Mouse (Mus musculus) G1E-ER4 (cell line): Measurements from ENCODE around the gene Trim42. TPM values are rescaled to one million over a fixed set of nuclear protein-coding genes. Genes with fewer than 3 reads are reported as not detected.

ENCODE experiments used
- GATA1 ChIP-seq: IDR thresholded peaks from one replicate; pipeline ENCODE4 v1.8.0; 2012; ENCODE audit warnings: low read length, inconsistent platforms
- polyA plus RNA-seq: library from polyadenylated mRNA; stranded (reverse); fragments of >175 nt; gene quantifications from 2 replicates; pipeline ENCODE4 v1.2.3, GENCODE M21; 2012

Trim42 gene
- not detected in 2 replicates for polyA plus RNA-seq

DNA sequence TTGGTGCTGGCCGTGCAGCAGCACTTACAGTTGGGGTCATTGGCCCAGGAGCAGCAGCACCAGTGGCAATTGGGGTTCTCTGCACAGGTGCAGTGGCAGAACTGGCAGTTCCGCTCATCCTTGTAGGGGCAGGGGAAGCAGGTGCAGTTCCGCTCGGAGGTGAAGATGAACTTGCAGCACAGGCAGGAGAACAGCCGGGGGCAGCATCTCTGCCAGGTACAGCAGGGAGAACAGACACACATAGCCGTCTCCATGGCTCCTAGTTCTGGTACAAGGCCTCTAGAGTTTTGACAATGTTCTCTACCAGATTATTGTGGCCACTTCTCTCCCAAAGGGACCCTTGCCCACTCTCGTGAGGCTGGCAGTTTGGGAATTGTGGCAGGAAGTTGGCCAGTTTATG lies at the start of gene Trim42:
Trim42 (minus strand) TSS at position 368 of the 400 bp plus-strand sequence.
- no peak for TF ChIP-seq GATA1

DNA sequence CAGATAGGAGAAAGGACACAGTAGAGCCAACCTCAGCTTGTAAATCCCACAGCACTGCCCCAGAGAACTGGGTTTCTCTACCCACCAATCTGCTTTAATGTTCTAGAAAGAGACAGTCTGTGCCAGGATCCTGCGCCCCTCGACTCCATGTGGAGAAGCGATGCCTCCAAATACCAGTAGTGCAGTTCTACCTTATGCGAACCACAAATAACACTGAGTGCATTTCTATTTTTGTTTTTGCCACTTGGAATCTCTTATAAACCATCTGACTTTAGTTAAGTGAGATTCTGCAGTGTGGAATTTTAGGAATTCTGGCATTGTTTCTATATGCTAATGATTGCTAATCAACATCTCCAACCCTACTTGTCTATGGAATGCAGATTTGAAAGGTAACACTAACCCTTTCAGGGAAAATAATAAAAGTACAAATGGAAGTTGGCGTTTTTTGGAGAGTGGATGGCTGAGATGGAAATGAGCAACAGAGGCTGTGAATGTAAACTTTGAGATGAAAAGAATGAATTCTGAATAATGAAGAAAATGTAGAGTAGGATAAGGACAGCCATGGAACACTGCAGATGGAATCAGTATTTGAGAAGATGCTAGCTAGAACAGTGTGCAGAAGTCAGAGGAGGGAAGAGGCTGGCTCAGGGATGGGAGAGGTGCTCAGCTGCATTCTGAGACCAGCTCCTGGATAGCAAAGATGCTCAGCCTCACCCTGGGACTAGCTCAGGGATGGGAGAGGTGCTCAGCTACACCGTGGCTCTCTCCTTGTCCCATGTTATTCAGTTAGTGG lies 45.3 kb upstream of the Trim42 start:
- TF ChIP-seq GATA1 = no peak

DNA sequence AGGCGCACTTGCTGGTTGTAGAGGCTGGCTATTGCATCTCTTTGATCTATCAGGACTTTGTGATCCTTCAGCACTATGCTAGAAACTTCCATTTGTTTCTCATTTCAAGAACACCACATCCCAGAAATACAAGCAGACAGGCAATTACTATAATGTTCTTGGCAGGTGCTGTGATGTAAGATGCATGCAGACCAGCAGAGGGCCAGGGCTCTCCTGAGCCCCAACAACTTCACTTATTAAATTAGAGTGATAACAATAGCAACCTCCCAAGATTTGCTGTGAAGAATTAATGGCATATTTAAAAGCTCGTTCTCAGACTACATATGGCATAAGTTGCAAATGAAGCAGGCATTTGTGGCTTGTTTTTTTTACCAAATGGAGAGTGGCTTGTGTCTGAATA lies 38.4 kb upstream of the Trim42 start:
- no peak for TF ChIP-seq GATA1

DNA sequence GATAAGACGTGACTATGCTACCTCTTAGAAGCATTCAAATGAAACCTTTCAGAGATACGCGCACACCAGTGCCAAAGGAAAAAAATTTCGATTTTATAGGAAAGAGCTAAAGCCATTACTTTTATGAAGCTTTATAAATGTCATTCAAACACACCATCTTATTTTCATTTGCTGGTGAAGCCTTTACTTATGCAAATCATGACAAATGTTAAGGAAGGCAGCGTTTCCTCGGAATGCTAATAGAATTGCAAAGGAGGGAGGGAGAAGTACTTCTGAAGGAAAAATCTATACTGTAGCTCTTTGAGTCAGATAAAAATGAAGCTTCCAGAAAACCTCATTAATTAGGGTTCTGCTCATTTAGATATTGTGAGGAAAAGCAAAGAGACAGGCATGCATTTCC lies 13.3 kb downstream of the Trim42 start:
- no peak for TF ChIP-seq GATA1

DNA sequence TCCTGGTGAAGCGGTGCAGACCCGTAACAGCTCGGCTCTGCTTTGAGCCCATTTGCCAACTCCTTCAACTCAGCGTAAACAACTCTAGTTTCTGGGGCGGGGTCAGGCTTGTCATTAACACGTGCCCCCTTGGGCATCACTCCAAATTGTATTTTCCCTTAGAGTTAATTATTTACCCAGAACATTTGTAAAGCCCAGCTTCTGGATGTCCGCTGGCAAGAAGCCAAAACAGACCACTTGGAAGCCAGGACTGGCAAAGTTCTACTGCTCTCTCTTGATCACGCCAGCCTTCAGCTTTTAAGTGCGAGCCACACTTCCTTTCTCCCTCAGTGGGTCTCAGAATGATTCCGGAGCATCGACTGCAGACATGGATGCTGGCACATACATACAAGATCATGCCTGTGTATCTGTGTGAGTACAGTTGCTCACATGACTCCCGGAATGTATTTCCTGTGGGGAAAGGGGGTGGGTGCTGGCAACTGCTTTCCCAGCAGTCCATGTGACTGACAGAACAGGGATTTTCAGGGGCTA lies 24.9 kb downstream of the Trim42 start:
- TF ChIP-seq GATA1 = no peak

DNA sequence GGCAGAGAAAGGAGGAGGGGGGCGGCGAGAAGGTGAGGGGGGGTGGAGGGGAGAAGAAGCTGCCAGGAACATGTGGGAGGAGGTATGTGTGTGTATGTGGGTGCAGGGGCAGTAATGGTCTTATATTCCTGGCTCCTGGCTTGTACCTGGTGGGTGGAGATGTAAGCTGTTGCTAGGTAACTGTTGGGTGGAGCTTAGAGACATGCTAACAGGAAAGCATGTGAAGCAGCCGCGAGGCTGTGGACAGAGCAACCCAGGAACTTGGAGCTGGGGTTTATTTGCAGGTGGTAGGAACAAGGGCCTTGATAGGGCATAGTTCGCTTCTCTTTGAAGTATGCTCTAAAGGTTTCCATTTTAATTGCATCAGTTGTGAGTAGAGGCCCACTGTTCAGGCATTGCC lies 28.0 kb downstream of the Trim42 start:
- no peak for TF ChIP-seq GATA1

DNA sequence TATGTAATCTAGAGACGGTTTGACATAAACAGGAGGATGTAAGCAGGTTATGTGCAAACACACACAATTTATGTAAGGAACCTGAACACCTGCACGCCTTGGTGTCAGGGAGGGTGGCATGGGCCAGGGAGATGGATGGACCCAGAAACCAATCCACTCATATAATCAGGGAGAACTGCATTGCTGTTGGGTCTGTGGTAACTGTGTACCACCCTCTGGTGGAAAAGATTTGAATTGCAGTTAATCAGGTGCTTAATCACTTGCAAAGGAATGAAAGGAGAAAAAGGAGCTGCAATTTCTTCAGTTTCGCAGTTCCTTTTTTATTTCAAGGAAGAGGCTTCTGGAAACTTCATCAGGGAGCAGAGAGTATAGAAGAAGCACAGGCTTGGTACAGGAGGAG lies 46.9 kb downstream of the Trim42 start:
- TF ChIP-seq GATA1 = no peak

DNA sequence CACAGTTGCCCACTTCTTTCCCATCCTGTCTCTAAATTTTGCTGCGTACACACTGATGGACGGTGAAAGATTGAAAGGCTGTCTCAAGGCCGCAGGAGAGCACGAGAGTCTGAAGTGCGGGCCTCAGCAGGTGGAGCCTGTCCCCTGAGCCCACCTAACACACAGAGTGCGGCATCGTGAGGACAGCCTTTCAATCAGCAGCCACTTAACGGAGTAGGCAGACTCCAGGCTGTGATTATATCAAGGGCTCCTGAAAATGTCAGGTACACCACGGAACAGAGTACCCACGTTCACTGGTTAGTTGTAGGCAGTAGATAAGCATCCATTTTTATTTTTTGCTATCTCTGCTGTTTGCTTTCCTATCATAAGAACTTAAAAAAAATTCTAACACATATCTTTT lies 47.6 kb downstream of the Trim42 start:
- no peak for TF ChIP-seq GATA1

DNA sequence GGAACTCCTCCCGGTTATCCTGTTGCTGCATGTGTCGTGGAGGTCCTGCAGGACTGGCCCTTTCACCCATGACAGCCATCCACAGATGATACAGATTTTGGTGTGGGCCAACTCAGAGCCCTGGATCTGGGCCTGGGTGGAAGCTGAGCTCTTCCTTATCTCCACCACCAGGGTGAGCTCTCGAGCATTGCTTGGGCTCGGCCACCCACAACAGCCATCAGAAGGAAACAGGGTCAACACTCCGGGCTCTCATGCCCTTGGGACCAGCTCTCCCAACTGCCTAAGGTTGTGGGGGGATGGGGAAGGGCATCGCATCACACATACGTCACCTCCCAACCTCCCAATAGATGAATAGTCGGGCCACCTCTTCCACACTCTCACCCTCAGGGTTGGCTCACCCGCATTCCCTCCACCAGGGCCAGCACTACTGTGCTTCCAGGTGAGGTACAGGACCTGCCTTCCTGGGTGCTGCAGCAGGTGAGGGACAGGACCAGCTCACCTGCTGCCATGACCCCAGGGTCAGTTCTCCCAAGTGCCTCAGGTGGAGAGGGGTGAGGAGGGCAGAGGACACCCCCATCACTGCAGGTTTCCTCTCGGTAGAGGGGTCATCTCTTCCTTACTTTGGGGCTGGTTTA lies 54.2 kb downstream of the Trim42 start:
- TF ChIP-seq GATA1 = no peak

DNA sequence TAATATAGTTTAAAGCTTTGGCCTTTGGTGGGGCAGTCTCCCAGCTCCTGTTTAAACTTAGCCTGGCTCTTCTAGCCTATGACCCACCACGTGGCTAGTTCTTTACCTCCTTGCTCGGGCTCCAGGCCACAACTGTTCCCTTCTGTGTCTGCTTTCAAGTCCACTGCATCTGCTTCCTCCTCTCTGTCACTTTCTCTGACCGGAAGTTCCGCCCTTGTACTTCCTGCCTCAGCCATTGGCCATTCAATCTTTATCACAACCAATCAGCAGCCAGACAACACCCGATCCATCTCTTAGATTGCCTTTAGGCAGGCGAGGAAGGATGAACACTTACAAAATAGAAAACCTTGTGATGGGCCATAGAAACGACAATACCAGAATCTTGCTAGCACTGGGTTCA lies 58.1 kb downstream of the Trim42 start:
- TF ChIP-seq GATA1 = no peak

DNA sequence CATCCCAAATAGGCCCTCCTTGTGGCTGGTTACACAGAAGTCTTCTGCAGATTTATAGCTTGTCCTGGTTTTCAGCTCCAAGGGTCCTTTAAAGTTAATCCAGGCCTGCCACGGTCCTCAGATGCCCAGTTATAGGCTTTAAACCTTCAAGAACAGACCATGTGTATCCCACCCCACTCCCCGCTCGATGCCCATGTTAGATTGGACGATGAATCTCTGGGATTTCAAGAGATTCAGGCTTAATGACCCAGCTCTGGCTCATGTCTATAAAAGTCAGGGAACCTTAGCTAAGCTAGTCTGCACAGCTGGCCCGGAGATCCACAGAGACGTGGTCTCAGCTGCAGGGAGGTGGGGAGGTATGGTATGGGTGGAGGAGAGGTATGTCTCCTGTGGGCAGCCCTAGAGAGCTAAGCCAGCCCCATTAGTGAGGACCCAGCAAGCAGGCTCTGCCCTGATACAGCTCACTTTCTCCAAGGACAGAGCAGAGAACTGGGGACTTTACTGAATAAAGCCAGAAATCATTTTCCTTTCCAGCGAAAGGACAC lies 60.2 kb downstream of the Trim42 start:
- TF ChIP-seq GATA1 = no peak

DNA sequence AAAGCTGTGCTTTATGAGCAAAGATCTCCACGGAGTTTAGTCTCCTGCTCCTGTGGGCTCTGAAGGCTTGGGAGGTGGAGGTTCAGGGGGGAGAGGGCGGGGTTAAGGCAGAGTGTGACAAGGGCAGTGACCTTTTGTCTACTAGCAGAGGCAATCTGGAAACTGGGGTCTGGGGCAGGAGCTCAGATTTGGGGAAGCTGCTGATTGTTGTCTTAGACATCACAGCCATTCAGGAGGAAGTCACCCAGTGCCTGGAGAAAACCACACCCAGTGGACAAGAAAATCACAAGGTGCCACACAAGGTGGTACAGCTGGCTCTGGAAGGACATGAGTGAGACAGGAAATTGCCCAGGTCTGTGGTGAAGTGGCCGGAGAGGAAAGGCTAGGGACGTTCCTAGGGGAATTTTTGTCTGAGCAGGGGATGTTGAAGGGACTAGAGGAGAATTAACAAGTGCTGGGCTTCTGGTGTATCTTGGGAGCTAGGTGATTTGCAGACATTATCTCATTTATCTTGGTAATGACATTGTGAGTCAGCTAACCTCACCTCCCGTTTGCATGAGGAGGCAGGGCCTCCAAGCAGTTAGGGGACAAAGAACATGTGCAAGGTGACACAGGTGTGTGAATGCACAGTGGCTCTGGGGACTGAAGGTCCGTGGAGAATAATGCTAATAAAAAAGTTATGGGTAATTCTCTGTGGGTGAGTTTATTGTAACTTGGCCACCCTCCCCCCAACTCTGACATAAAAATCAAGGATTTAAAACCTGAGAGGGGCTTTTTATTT lies 61.9 kb downstream of the Trim42 start:
- no peak for TF ChIP-seq GATA1
